Mouse (Mus musculus) erythroblast, embryonic 14.5 days (primary cell): ENCODE data around the gene Ppp1r12c.

ENCODE experiments used
- GATA1 ChIP-seq: IDR thresholded peaks from 2 replicates; pipeline ENCODE4 v1.6.1; 2012; ENCODE audit warnings: low read length, inconsistent platforms, mixed read lengths
- TAL1 ChIP-seq: IDR thresholded peaks from 3 replicates; pipeline ENCODE4 v1.6.1; 2012; ENCODE audit warnings: low read length, inconsistent platforms, mixed read lengths

DNA sequence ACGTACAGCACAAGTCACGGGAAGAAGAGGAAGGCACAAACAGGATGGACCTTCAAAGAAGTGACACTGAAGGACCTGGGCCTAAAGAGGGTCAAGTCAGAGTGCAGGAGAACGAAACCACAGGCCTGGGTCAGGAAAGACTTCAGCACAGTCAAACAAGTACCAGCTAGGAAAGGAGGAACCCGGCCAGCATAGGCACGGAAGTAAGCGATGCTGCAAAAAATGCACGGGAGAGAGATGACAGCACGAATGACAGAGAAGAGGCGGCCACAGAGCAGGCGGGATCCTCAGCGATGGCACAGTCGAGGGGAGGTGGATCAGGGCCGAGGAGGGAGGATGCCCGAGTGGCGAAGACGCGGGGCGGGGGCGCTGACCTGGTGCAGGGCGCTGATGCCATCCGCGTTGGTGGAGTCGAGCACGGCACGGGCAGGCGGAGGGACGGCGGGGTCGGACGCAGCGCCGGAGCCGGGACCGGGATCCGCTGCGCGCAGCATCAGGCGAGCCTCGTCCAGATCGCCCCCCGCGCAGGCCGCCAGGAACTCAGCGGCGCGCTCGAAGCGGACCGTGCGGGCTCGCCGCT lies 498 bp downstream of the Ppp1r12c start:
- no peak for TF ChIP-seq GATA1
- TF ChIP-seq TAL1 = no peak
